In the genomic region with DNA sequence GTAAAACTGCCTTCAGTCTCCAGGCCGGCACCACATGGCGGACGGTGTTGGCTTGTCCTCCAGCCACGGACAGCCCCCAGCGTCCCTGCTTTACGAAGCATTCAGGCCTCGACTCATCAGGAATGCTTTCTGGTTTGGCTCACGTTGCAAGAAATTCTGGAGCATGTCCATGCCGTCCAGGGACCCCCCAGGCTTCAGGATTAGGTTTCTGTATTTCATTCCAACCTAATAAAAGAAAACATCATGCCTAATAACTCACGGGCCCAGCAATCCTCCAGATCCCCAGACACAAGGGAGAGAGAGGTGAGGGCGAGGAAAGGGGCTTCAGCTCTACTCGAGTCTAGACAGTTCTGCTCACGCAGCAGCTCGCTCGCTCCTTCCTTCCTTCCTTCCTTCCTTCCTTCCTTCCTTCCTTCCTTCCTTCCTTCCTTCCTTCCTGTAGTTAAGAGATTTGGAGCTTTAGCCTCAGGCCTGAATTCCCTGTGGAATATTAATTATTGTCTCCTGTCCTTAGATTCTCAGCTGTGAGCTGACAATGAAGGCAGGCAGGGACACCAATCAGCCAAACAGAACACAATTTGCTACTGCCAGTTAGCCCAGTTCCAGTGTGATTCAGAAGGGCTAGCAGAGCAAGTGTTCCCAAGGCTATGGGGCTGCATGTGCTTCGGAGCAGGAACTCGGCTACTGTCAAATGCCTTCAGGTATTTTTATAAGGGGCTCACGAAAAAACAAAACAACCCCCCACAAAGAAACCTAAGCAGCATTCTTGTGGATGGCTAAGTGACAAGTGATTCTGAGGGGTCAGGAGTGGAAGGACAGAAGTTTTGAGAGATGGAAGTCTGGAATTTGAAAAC, we compare ENCODE assay signal across 8 mouse cellular contexts.
DNase-seq lines count a peak whose midpoint lies in the region; ATAC-seq lines count a peak whose summit lies in the region.

No protein-coding gene starts in this region.

- H3K4me2 ChIP-seq in lung, embryonic 15.5 days, result peak overlapping the region; percentile 22; the same call in 1 of the 2 replicates
- H3K4me2 ChIP-seq in hindbrain, embryonic 16.5 days (ENCODE audit: low read length), result no peak overlapping the region
- no peak overlapping the region for H3K4me2 ChIP-seq in neural tube, embryonic 14.5 days (ENCODE audit: low read depth, low read length)

- H3K27ac ChIP-seq in lung, embryonic 15.5 days, result peak overlapping the region; percentile 88
- H3K27ac ChIP-seq in hindbrain, embryonic 16.5 days (ENCODE audit: low read depth, low read length), result peak overlapping the region; percentile 39; the same call in 1 of the 2 replicates
- peak overlapping the region; percentile 16; the same call in 1 of the 2 replicates for H3K27ac ChIP-seq in neural tube, embryonic 14.5 days (ENCODE audit: low read depth, low read length)

- WGBS in lung, embryonic 15.5 days, result 36% methylated on average over 18 of the region's 18 CpGs
- 38% methylated on average over 18 of the region's 18 CpGs for WGBS in hindbrain, embryonic 16.5 days
- 47% methylated on average over 18 of the region's 18 CpGs for WGBS in neural tube, embryonic 14.5 days

- H3K36me3 ChIP-seq in lung, embryonic 15.5 days, result no peaks in the 10 kb centered on the region
- H3K36me3 ChIP-seq in hindbrain, embryonic 16.5 days (ENCODE audit: control insufficient read depth, insufficient read depth, low read length), result peaks cover 9% of the 10 kb centered on the region
- no peaks in the 10 kb centered on the region for H3K36me3 ChIP-seq in neural tube, embryonic 14.5 days (ENCODE audit: control insufficient read depth, insufficient read depth, low read length)

- DNase-seq in embryo, embryonic 11 days, result peak; percentile 54
- DNase-seq in embryo, embryonic 9.5 days (ENCODE audit: extremely low spot score), result no peak
- no peak for DNase-seq in lung, postnatal 14 days
- DNase-seq in ovary, postnatal 10 days (ENCODE audit: low spot score), result no peak
- no peak for DNase-seq in thymus, adult 18-20 months

- peaks cover 33% of the 10 kb centered on the region for H3K4me1 ChIP-seq in lung, embryonic 15.5 days
- H3K4me1 ChIP-seq in hindbrain, embryonic 16.5 days (ENCODE audit: control insufficient read depth, insufficient read depth, low read depth, low read length), result peaks cover 3% of the 10 kb centered on the region; the same call in 1 of the 2 replicates
- 0 out of 2 replicates have a peak, but pooled peaks cover 2% of the 10 kb centered on the region for H3K4me1 ChIP-seq in neural tube, embryonic 14.5 days (ENCODE audit: control insufficient read depth, insufficient read depth, low read length)

- H3K9ac ChIP-seq in lung, embryonic 15.5 days, result no peak overlapping the region
- no peak overlapping the region for H3K9ac ChIP-seq in hindbrain, embryonic 16.5 days (ENCODE audit: low read depth, low read length)
- no peak overlapping the region for H3K9ac ChIP-seq in neural tube, embryonic 14.5 days (replicated peaks; ENCODE audit: low read depth, low read length)

- 0 out of 2 replicates have a peak, but pooled peaks have one; percentile 55 for ATAC-seq in lung, embryonic 15.5 days (ENCODE audit: borderline replicate concordance, extremely low read depth, low FRiP score, low TSS enrichment)
- ATAC-seq in hindbrain, embryonic 16.5 days, result peak; percentile 64
- peak; percentile 47; the same call in 1 of the 2 replicates for ATAC-seq in neural tube, embryonic 14.5 days (ENCODE audit: low read depth)

- H3K4me3 ChIP-seq in lung, embryonic 15.5 days, result no peak overlapping the region
- no peak overlapping the region for H3K4me3 ChIP-seq in hindbrain, embryonic 16.5 days (ENCODE audit: low read length)
- no peak overlapping the region for H3K4me3 ChIP-seq in neural tube, embryonic 14.5 days (ENCODE audit: low read depth, low read length)

- no peaks in the 10 kb centered on the region for H3K9me3 ChIP-seq in lung, embryonic 15.5 days
- no peaks in the 10 kb centered on the region for H3K9me3 ChIP-seq in hindbrain, embryonic 16.5 days (ENCODE audit: control insufficient read depth, low read length)
- H3K9me3 ChIP-seq in neural tube, embryonic 14.5 days (ENCODE audit: control insufficient read depth, low read length), result no peaks in the 10 kb centered on the region

- H3K27me3 ChIP-seq in lung, embryonic 15.5 days, result no peaks in the 10 kb centered on the region
- no peaks in the 10 kb centered on the region for H3K27me3 ChIP-seq in hindbrain, embryonic 16.5 days (replicated peaks; ENCODE audit: control insufficient read depth, insufficient read depth, low read length)
- H3K27me3 ChIP-seq in neural tube, embryonic 14.5 days (ENCODE audit: control insufficient read depth, insufficient read depth, low read length), result no peaks in the 10 kb centered on the region

Comparison
In these comparisons a context has a peak if more than half of its experiments do, and no peak if none do; other contexts are left out.
1. H3K27ac ChIP-seq: peak in every context shown above with its lines; median percentile 88 in lung, embryonic 15.5 days; 39 in hindbrain, embryonic 16.5 days; 16 in neural tube, embryonic 14.5 days.